Mouse (Mus musculus): Measurements from ENCODE around the gene Myof.

Myof gene

DNA sequence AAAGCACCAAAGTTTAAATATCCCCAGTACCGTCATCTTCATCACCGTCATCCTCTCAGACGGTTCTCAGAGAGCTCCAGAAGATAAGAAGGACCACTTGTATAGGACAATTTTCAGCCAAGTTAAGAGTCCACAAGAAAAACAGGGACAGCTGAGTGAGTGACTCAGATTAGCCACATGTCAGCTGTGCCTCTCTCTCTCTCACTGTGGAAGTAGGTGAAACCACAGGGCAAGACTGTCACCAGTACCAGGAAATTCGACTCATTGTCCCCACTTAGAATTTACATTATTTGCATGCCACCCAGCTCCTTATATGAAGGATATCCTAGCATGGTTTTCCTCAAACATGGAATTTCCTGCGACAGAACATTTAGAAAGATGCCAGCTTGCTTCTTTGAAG lies 88.6 kb downstream of the Myof start:
- in situ Hi-C loops (cut with MboI, MseI): loop anchor here (5.0 to 25.0 kb wide), 2 partner anchors 83 to 408 kb away; no protein-coding TSS in a partner anchor

GRCm38 (mm10) chr19:37954236-37954635 lies 89.1 kb downstream of the Myof start:
- in situ Hi-C loops (cut with MboI, MseI): loop anchor here (5.0 to 25.0 kb wide), 2 partner anchors 83 to 408 kb away; no protein-coding TSS in a partner anchor

DNA sequence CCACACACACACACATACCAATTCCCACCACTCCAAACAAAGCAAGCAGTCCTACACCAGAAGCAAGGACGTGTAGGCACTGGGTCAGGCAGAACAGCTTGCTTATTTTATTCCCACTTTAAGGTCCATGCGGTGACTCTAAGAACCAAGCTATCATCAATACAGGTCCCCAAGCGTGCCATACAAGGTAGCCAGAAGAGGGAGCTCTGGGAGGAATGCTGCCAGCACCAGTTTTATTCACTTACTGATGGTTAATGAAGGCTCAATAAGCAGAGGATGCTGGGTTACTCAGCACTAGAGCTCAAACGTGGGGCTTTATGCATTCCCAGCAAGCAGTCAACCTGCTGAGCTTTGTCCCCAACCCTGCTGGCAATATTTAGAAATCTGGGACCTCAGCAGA lies 96.7 kb downstream of the Myof start:
- in situ Hi-C loops (cut with MboI, MseI): no loop called here

GRCm38 (mm10) chr19:37946053-37946452 lies 97.3 kb downstream of the Myof start:
- in situ Hi-C loops (cut with MboI, MseI): no loop called here

DNA sequence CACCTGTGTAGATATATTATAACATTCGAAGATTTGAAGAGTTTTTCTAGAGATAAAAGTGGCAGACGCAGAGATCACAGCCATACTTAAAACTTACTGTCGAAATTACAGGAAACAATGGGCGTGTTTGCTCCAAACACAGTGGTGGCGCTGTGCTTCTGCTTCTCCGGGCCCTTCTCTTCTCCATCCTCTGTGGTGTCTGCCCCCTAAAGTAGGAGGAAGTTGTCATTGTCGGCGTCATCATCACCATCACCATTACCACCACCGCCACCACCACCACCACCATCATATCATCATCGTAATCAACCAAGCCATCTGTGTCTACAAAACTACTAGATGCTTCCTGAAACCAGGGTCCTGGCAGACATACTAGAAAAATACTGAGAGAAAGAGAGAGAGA lies 104.2 kb downstream of the Myof start:
- in situ Hi-C loops (cut with MboI, MseI): no loop called here

DNA sequence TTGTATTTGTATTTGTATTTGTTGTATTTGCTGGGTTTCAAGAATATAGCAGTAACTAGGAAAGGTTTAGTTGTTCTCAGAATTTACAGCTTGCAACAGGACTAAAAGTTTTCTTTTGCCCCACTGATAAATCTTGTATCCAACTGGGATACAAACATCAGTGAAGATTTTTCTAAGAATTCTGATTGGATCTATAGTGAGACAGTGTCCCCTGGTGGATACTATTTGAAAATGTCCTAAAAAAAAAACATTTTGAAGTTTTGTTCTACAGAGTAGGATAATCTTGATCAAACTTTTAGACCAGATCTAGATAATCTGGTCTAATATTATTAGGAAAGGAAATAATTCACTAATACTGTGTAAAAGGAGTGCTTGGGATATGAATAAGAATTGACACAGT lies 106.3 kb downstream of the Myof start:
- in situ Hi-C loops (cut with MboI, MseI): no loop called here

DNA sequence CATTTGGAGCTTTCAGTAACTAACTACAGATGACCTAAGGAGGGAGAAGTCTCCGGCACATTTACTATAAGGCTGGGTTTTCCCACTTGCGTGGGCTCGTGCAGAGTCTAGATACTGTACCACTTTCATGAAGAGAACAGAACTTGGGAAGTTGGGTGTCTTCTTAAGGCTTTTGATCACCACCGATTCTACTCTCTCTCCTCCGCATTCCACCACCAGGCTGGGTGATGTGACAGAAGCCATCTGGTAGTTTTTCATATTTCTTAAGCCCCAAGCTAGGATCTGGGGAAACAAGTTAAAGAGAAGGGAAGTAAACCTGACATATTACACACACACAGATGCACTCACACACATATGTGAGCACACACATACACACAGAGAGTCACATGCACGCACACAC lies 108.7 kb downstream of the Myof start:
- in situ Hi-C loops (cut with MboI, MseI): no loop called here

DNA sequence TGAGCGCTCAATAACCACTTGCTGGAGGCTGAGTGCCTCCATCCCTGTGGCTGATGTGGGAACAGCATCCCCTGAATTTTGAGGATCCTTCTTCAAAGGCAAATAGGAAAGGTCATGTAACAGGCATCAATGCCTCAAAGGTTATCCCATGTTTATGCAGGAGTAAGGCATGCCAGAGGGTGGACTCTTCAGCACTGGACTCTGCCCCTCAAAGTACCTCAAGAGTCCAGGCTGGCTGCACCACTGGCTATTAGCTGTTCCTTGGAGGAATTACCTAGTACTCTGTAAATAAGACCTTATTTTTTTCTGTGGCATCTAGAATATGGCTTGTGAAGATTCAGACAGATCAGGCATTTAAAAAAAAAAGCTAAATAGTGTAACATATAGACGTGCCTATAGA lies 111.2 kb downstream of the Myof start:
- in situ Hi-C loops (cut with MboI, MseI): no loop called here

DNA sequence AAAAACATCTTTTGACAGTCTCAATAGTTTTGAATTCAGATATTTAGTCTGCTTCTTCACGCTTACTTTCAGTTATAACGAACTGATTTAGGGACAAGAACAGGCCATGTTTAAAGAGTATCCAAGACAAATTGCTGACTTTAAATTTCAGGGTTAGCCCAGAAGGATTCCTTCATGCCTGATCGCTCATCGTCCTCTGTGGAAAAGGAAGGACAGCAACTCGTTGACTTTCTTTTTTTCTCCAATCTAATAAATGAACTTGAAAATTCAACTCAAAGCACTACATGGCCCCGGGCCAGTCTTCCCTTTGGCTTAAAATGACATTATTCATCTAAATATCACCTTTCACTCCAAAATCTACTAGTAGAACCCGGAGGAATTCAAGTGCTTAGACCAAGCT lies 115.5 kb downstream of the Myof start:
- in situ Hi-C loops (cut with MboI, MseI): no loop called here

DNA sequence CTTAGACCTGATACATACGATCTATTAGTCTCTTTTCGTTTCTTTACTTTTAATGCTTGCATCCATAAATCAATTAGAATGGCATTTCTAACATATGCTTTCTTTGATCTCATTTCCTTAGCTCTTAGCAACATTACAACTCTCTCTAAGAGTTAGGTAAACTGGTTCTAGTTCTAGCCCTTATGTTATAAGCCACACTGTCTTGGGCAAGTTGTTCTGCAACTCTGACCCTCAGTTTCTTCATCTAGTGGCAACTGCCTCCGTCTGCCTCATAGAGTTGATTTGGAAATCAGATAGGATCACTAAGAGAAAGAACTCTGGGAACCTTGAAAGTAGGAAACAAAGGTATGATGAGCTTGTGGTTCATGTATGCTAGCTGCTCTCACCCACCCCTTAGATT lies 118.1 kb downstream of the Myof start:
- in situ Hi-C loops (cut with MboI, MseI): no loop called here

DNA sequence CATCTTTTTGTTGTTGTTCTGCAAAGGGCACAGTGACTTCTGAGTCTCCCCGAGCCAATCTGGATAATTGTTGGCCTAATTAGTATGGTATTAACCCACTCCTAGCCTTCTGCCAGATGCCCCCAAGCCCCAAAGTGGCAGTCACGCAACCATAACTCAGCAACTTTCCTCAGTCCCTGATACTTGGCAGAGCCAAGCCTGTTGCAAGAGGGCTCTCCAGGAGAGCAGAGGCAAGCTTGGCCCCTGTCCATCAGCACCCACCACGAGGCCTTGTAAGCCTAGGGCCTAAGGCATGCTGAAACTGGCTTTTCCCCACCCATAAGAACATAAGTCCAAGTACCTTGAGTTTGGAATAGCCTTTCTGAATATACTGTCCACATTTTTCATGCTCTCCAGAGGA lies 119.1 kb downstream of the Myof start:
- in situ Hi-C loops (cut with MboI, MseI): no loop called here

GRCm38 (mm10) chr19:37921098-37921497 lies 122.3 kb downstream of the Myof start:
- in situ Hi-C loops (cut with MboI, MseI): no loop called here

DNA sequence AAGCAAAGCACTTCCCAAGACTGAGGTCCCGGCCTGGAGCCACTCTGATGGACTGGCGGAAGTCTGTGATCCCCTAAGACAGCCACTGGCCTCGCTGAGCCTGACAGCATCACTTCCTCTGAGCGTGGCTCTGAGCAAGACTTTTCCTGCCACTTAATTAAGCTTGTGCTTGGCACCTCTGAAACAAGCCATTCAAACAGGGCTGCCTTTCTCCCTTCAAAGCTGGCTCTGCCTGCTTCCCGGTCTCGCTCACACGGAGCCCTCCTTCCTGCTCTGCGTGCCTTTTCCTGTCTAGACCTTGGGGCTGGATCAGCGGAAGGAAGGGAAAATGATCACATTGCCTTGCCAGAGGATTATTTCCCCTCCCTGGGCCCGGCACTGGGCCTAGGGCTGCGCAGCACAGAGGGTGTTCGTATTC lies 124.9 kb downstream of the Myof start:
- in situ Hi-C loops (cut with MboI, MseI): no loop called here

GRCm38 (mm10) chr19:37914261-37914660 lies 129.1 kb downstream of the Myof start:
- in situ Hi-C loops (cut with MboI, MseI): no loop called here

- in situ Hi-C loops (cut with MboI, MseI): no loop called here
These were observed 130.9 kb downstream of the Myof start for GRCm38 (mm10) chr19:37912501-37912900.

GRCm38 (mm10) chr19:37909830-37910261 lies 133.5 kb downstream of the Myof start:
- in situ Hi-C loops (cut with MboI, MseI): no loop called here

DNA sequence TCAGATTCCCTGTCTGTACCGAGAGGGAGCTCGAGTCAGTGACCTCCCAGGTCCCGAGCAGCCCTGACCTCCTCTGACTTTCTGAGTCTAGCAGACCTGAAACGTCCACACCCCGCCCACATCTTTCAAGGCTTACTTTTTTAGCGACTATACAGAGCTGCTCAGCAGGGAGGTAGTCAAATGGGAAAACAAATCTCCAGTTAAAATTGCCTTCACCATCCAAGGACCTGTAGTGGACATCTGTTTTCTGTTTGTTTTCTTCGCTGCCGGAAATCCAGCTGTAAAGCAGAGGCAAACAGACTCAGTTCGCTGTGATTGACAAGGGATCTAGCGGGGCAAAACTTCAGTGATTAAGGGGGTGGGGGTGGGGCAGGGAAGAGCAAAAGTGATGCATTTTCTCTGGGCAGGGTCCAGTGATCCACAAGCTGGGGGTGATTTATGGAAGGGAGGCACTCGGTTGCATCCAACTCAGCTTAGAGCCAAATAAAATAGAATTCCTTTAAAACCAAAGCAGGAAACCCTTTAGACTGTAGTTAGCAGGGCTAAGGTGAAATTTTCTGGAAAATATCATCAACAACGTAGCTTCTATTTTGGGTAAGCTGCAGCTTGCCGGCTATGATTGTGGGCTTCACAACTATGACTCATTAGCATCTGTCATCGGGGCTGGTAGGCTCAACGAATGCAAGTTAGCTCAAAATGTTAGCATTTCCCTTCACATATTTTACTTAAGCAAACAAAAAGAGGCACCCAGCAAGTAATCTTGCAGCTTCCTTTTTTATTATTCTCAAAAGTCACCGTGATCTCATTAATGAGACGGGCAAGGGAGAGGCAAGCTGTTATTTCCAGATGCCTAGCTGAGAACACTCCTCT lies 135.7 kb downstream of the Myof start:
- in situ Hi-C loops (cut with MboI, MseI): no loop called here

- in situ Hi-C loops (cut with MboI, MseI): no loop called here
These were observed 136.5 kb downstream of the Myof start for GRCm38 (mm10) chr19:37906916-37907315.

GRCm38 (mm10) chr19:37896081-37896480 lies 147.3 kb downstream of the Myof start:
- in situ Hi-C loops (cut with MboI, MseI): no loop called here

GRCm38 (mm10) chr19:37891006-37891405 lies 152.4 kb downstream of the Myof start:
- in situ Hi-C loops (cut with MboI, MseI): no loop called here

GRCm38 (mm10) chr19:37886355-37887120 lies 156.8 kb downstream of the Myof start:
- in situ Hi-C loops (cut with MboI, MseI): loop anchor here (5.0 kb wide), 1 partner anchor 184 kb away; no protein-coding TSS in a partner anchor

GRCm38 (mm10) chr19:37881431-37882081 lies 161.8 kb downstream of the Myof start:
- in situ Hi-C loops (cut with MboI, MseI): no loop called here

Data from T-helper 2 cell (primary cell).